ENCODE assay signal across 8 mouse cellular contexts in the genomic region with DNA sequence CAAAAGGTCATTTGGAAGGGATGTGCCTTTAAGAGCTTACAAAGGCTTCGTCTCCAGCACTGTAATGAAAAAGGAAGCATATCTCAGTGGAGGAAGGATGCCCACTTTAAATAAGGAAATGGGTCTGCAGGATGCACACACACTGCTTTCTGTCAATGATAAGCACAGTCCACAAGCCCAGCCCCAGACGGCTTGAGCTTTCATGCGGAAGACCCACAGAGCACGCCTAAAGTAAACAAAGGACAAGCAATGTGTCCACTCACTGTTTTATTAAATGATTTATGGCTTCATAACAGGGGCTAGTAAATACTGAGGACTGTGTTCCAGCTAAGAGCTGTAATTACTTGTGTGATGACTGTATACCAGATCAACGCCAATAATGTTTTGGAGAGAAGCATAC.
DNase-seq lines count a peak whose midpoint lies in the region; TF ChIP-seq lines count a peak whose summit lies in the region.
"Had no signal": no experiment of that assay in that cellular context is flagged by ENCODE, and none has a peak within 500 bp of the region (broad histone marks: within the 10 kb centered on the region; RNA-seq: fewer than 3 reads in every experiment).

No protein-coding gene starts in this region.

- no peak for TF ChIP-seq POLR2A in kidney, adult 2 months (IDR thresholded peaks at IDR 0.05; ENCODE audit: low read depth, low read length)

- no peaks in the 10 kb centered on the region for H3K4me1 ChIP-seq in kidney, adult 2 months (ENCODE audit: control insufficient read depth, insufficient read depth, low read length)

- H3K27ac ChIP-seq in kidney, adult 2 months (ENCODE audit: insufficient read depth, low read depth, low read length): no peak overlapping the region
- H3K27ac ChIP-seq: limb, embryonic 12.5 days had no signal

- no peak for TF ChIP-seq CTCF in kidney, adult 2 months (conservative IDR thresholded peaks at IDR 0.05; ENCODE audit: insufficient read depth, insufficient read length, low read depth, low read length)

- no peaks in the 10 kb centered on the region for H3K36me3 ChIP-seq in kidney, adult 2 months (ENCODE audit: control insufficient read depth, insufficient read depth, low read length)
- H3K36me3 ChIP-seq: limb, embryonic 12.5 days had no signal

- DNase-seq in MN1 (ENCODE audit: low spot score): peak; percentile 83
- peak; percentile 50 for DNase-seq in embryo, embryonic 11 days
- DNase-seq in kidney, adult 2 months: peak; percentile 76
- DNase-seq in lung, postnatal 4 days: peak; percentile 42 to 81
- DNase-seq in spleen, postnatal 10 days (ENCODE audit: low spot score in 2 of 2): no peak
- no peak for DNase-seq in gastrocnemius, postnatal 10 days
- no peak for DNase-seq in thymus, postnatal 4 days

- 35% methylated on average over 5 of the region's 5 CpGs for WGBS in kidney, adult 2 months

- no peak overlapping the region for H3K4me3 ChIP-seq in kidney, adult 2 months (ENCODE audit: insufficient read depth, low read depth, low read length)
- H3K4me3 ChIP-seq: limb, embryonic 12.5 days had no signal

- H3K27me3 ChIP-seq in kidney, adult 2 months (replicated peaks; ENCODE audit: control insufficient read depth, insufficient read depth, low read length): no peaks in the 10 kb centered on the region; the same call in 1 of the 2 replicates

Comparison
In these comparisons a context has a peak if more than half of its experiments do, and no peak if none do; other contexts are left out.
1. DNase-seq: peak in MN1 (single experiment), embryo, embryonic 11 days (single experiment), kidney, adult 2 months (single experiment) and lung, postnatal 4 days (2 of 2); none in spleen, postnatal 10 days (0 of 2), gastrocnemius, postnatal 10 days (single experiment) and thymus, postnatal 4 days (single experiment).